24 mouse cellular contexts compared by ENCODE assay signal in the genomic region with DNA sequence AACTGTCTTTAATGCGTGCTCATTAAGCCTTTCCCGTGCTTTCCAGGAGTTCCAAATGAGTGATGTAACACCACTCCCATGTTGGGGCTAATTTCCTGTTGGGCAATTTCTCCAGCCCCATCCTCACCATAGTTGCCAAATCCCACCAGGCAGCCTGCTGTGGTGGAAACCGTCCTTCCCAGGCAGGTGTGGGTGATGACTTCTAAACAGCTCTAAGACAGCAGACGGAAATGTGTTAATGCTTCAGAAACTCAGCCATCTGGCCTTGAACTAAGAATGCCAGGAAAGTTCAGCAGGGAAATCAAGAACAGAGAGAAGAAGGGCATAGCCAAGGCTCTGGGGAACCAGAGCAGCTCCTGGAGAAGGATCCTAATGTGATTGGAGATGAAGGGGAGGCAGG.
DNase-seq lines count a peak whose midpoint lies in the region; ATAC-seq lines count a peak whose summit lies in the region.
"Had no signal": no experiment of that assay in that cellular context is flagged by ENCODE, and none has a peak within 500 bp of the region (broad histone marks: within the 10 kb centered on the region; RNA-seq: fewer than 3 reads in every experiment).

No protein-coding gene starts in this region.

- DNase-seq in cerebellum, adult 11-12 months = peak; percentile 8
- DNase-seq in cerebellum, adult 18-20 months = no peak
- no peak for DNase-seq in hindbrain, embryonic 14.5 days (ENCODE audit: low spot score)
- DNase-seq in retina, postnatal 1 day = peak; percentile 14
- DNase-seq in retina, embryonic 14.5 days (ENCODE audit: low spot score) = no peak
- peak; percentile 22 for DNase-seq in limb, embryonic 11.5 days (ENCODE audit: low spot score)
- no peak for DNase-seq in thymus, postnatal 36 days
- DNase-seq: adrenal gland, postnatal 14 days; embryo, embryonic 11 days; gastrocnemius, postnatal 10 days; heart, adult 11 months; kidney, adult 18-20 months; liver, postnatal 0 days; lung, postnatal 14 days; midbrain, embryonic 14.5 days had no signal

- no peaks in the 10 kb centered on the region for H3K4me1 ChIP-seq in hindbrain, embryonic 16.5 days (ENCODE audit: control insufficient read depth, insufficient read depth, low read depth, low read length)
- H3K4me1 ChIP-seq in hindbrain, embryonic 14.5 days (replicated peaks; ENCODE audit: control insufficient read depth, insufficient read depth, low read length) = no peaks in the 10 kb centered on the region
- no peaks in the 10 kb centered on the region for H3K4me1 ChIP-seq in limb, embryonic 11.5 days (ENCODE audit: control insufficient read depth, insufficient read depth, low read length)
- H3K4me1 ChIP-seq: embryonic facial prominence, embryonic 15.5 days; megakaryocyte, embryonic 14.5 days; neural tube, embryonic 12.5 days had no signal

- H3K36me3 ChIP-seq in hindbrain, embryonic 16.5 days (ENCODE audit: control insufficient read depth, insufficient read depth, low read length) = no peaks in the 10 kb centered on the region
- H3K36me3 ChIP-seq in hindbrain, embryonic 14.5 days (replicated peaks; ENCODE audit: control insufficient read depth, insufficient read depth) = no peaks in the 10 kb centered on the region
- no peaks in the 10 kb centered on the region for H3K36me3 ChIP-seq in limb, embryonic 11.5 days (ENCODE audit: control insufficient read depth, insufficient read depth, low read length)
- H3K36me3 ChIP-seq: embryonic facial prominence, embryonic 15.5 days; limb, embryonic 12.5 days; neural tube, embryonic 12.5 days had no signal

- H3K9me3 ChIP-seq in hindbrain, embryonic 16.5 days (ENCODE audit: control insufficient read depth, low read length) = no peaks in the 10 kb centered on the region
- H3K9me3 ChIP-seq in hindbrain, embryonic 14.5 days (ENCODE audit: control insufficient read depth, low read length) = no peaks in the 10 kb centered on the region
- no peaks in the 10 kb centered on the region for H3K9me3 ChIP-seq in limb, embryonic 11.5 days (ENCODE audit: control insufficient read depth, low read length)
- H3K9me3 ChIP-seq: embryonic facial prominence, embryonic 15.5 days; limb, embryonic 12.5 days; megakaryocyte, embryonic 14.5 days; neural tube, embryonic 12.5 days had no signal

- peak; percentile 84 for ATAC-seq in hindbrain, embryonic 16.5 days
- no peak for ATAC-seq in hindbrain, embryonic 14.5 days (ENCODE audit: low FRiP score)
- ATAC-seq in limb, embryonic 11.5 days (ENCODE audit: insufficient number of reproducible peaks, low FRiP score, low TSS enrichment, low read depth) = no peak
- ATAC-seq: inflammation-experienced regulatory T-cells, adult 6 months; liver, postnatal 0 days had no signal

- H3K4me3 ChIP-seq in hindbrain, embryonic 16.5 days (ENCODE audit: low read length) = no peak overlapping the region
- H3K4me3 ChIP-seq in hindbrain, embryonic 14.5 days (replicated peaks; ENCODE audit: low read length) = no peak overlapping the region
- no peak overlapping the region for H3K4me3 ChIP-seq in limb, embryonic 11.5 days (ENCODE audit: low read depth, low read length)
- H3K4me3 ChIP-seq: embryonic facial prominence, embryonic 15.5 days; left cerebral cortex, adult 2 months; limb, embryonic 12.5 days; megakaryocyte, embryonic 14.5 days; neural tube, embryonic 12.5 days had no signal

- WGBS in hindbrain, embryonic 16.5 days = 63% methylated on average over 4 of the region's 4 CpGs
- 69% methylated on average over 4 of the region's 4 CpGs for WGBS in hindbrain, embryonic 14.5 days
- WGBS in limb, embryonic 11.5 days = 29% methylated on average over 4 of the region's 4 CpGs

- H3K27me3 ChIP-seq in hindbrain, embryonic 16.5 days (replicated peaks; ENCODE audit: control insufficient read depth, insufficient read depth, low read length) = no peaks in the 10 kb centered on the region
- no peaks in the 10 kb centered on the region for H3K27me3 ChIP-seq in hindbrain, embryonic 14.5 days (ENCODE audit: control insufficient read depth, insufficient read depth, low read length)
- H3K27me3 ChIP-seq in limb, embryonic 11.5 days (ENCODE audit: control insufficient read depth, insufficient read depth, low read length) = no peaks in the 10 kb centered on the region
- H3K27me3 ChIP-seq: embryonic facial prominence, embryonic 15.5 days; limb, embryonic 12.5 days; megakaryocyte, embryonic 14.5 days; neural tube, embryonic 12.5 days had no signal

- H3K4me2 ChIP-seq in hindbrain, embryonic 16.5 days (ENCODE audit: low read length) = no peak overlapping the region
- H3K4me2 ChIP-seq in hindbrain, embryonic 14.5 days (replicated peaks) = no peak overlapping the region
- no peak overlapping the region for H3K4me2 ChIP-seq in limb, embryonic 11.5 days (ENCODE audit: low read depth, severe bottlenecking)
- H3K4me2 ChIP-seq: embryonic facial prominence, embryonic 15.5 days; heart, embryonic 11.5 days; limb, embryonic 12.5 days; liver, embryonic 11.5 days; neural tube, embryonic 12.5 days had no signal

- no peak overlapping the region for H3K9ac ChIP-seq in hindbrain, embryonic 16.5 days (ENCODE audit: low read depth, low read length)
- no peak overlapping the region for H3K9ac ChIP-seq in hindbrain, embryonic 14.5 days
- H3K9ac ChIP-seq in limb, embryonic 11.5 days (ENCODE audit: low read length) = no peak overlapping the region
- H3K9ac ChIP-seq: embryonic facial prominence, embryonic 15.5 days; limb, embryonic 12.5 days; liver, postnatal 0 days; neural tube, embryonic 12.5 days had no signal

- no peak overlapping the region for H3K27ac ChIP-seq in hindbrain, embryonic 16.5 days (ENCODE audit: low read depth, low read length)
- H3K27ac ChIP-seq in hindbrain, embryonic 14.5 days = no peak overlapping the region
- no peak overlapping the region for H3K27ac ChIP-seq in limb, embryonic 11.5 days (replicated peaks; ENCODE audit: low read depth, low read length)
- H3K27ac ChIP-seq: embryonic facial prominence, embryonic 15.5 days; left cerebral cortex, adult 2 months; limb, embryonic 12.5 days; neural tube, embryonic 12.5 days had no signal

Comparison
In these comparisons a context has a peak if more than half of its experiments do, and no peak if none do; other contexts are left out.
1. DNase-seq: peak in cerebellum, adult 11-12 months (single experiment), retina, postnatal 1 day (single experiment) and limb, embryonic 11.5 days (single experiment); none in cerebellum, adult 18-20 months (0 of 2), hindbrain, embryonic 14.5 days (single experiment), retina, embryonic 14.5 days (single experiment) and thymus, postnatal 36 days (0 of 2).